Mouse (Mus musculus): ENCODE results near the gene Rps9. TPM values are rescaled to one million over a fixed set of nuclear protein-coding genes. Genes with fewer than 3 reads are reported as not detected.
A peak's percentile ranks its signal among the peaks of the same experiment; 100 is the strongest.

Gene Rps9
- total RNA-seq (2014; rRNA removed) (1,013 and 1,830 TPM in 2 replicates), polyA plus RNA-seq (2015; fragmentation: Nextera tagmentation; extraction: Ambion mirVana) (807 and 937 TPM in 2 replicates)

- Histone ChIP-seq H3K27ac (ENCODE audit: low read depth, low read length) (peak within 1 kb of the TSS; percentile 95), H3K4me1 (ENCODE audit: insufficient read depth) (peaks cover 16% of the 10 kb centered on the region), H3K9ac (peak within 1 kb of the TSS; percentile 72), H3K36me3 (ENCODE audit: insufficient read depth) (peaks cover 39% of the 10 kb centered on the region), H3K27me3 (ENCODE audit: insufficient read depth, low read length) (no peaks in the 10 kb centered on the region), H3K4me3 (ENCODE audit: low read depth, low read length) (peak within 1 kb of the TSS; percentile 64), H3K4me2 (ENCODE audit: low read depth) (peak within 1 kb of the TSS; percentile 70), H3K9me3 (ENCODE audit: low read length) (no peaks in the 10 kb centered on the region)
- whole genome bisulfite sequencing, result 3% methylated on average over 42 of the region's 42 CpGs
- peak; percentile 49; the same call in 1 of the 2 replicates for TF ChIP-seq CTCF (IDR thresholded peaks at IDR 0.05; ENCODE audit: low read depth)
- DNase-seq (peak; percentile 99), ATAC-seq (peak; percentile 96)
Measured at GRCm38 (mm10) chr7:3703879-3704441, at the start of gene Rps9. Rps9 (plus strand) TSS chr7:3703993.

GRCm38 (mm10) chr7:3656966-3657365, 46.8 kb upstream of the Rps9 start:
- WGBS, result 87% methylated on average over 4 of the region's 4 CpGs
- ATAC-seq, result no peak
- no peak for TF ChIP-seq CTCF (IDR thresholded peaks at IDR 0.05; ENCODE audit: low read depth)

GRCm38 (mm10) chr7:3658578-3658977, 45.2 kb upstream of the Rps9 start:
- H3K27ac ChIP-seq (ENCODE audit: low read depth, low read length), result no peak overlapping the region
- no peak overlapping the region for H3K9ac ChIP-seq
- DNase-seq, result no peak
- H3K4me3 ChIP-seq (ENCODE audit: low read depth, low read length), result no peak overlapping the region
- no peaks in the 10 kb centered on the region for H3K27me3 ChIP-seq (ENCODE audit: insufficient read depth, low read length)
- no peak overlapping the region for H3K4me2 ChIP-seq (ENCODE audit: low read depth)
- ATAC-seq, result no peak
- WGBS, result 94% methylated on average over 14 of the region's 14 CpGs
- H3K36me3 ChIP-seq (ENCODE audit: insufficient read depth), result peaks cover 93% of the 10 kb centered on the region
- TF ChIP-seq CTCF (IDR thresholded peaks at IDR 0.05; ENCODE audit: low read depth), result no peak
- no peaks in the 10 kb centered on the region for H3K9me3 ChIP-seq (ENCODE audit: low read length)
- no peaks in the 10 kb centered on the region for H3K4me1 ChIP-seq (ENCODE audit: insufficient read depth)

More at GRCm38 (mm10) chr7:3656966-3657365, 46.8 kb upstream of the Rps9 start:
- no peak for DNase-seq
- Histone ChIP-seq H3K4me1 (ENCODE audit: insufficient read depth) (no peaks in the 10 kb centered on the region), H3K9ac (no peak overlapping the region), H3K27ac (ENCODE audit: low read depth, low read length) (no peak overlapping the region), H3K4me2 (ENCODE audit: low read depth) (no peak overlapping the region), H3K4me3 (ENCODE audit: low read depth, low read length) (no peak overlapping the region), H3K27me3 (ENCODE audit: insufficient read depth, low read length) (no peaks in the 10 kb centered on the region), H3K9me3 (ENCODE audit: low read length) (no peaks in the 10 kb centered on the region), H3K36me3 (ENCODE audit: insufficient read depth) (peaks cover 97% of the 10 kb centered on the region)

- Histone ChIP-seq H3K9me3 (ENCODE audit: low read length) (no peaks in the 10 kb centered on the region), H3K4me2 (ENCODE audit: low read depth) (peak overlapping the region; percentile 83)
- no peak for DNase-seq
Measured at GRCm38 (mm10) chr7:3664524-3665214, 39.1 kb upstream of the Rps9 start.

GRCm38 (mm10) chr7:3665215-3666114, 38.3 kb upstream of the Rps9 start, which contains the start of gene Leng1:
Leng1 (minus strand) TSS chr7:3665840.
- H3K4me3 ChIP-seq (ENCODE audit: low read depth, low read length), result peak within 1 kb of the TSS; percentile 61
- no peaks in the 10 kb centered on the region for H3K9me3 ChIP-seq (ENCODE audit: low read length)
- 5% methylated on average over 45 of the region's 45 CpGs for WGBS
- H3K4me1 ChIP-seq (ENCODE audit: insufficient read depth), result peaks cover 8% of the 10 kb centered on the region; the same call in 1 of the 2 replicates
- peak; percentile 98 for DNase-seq
- no peak for TF ChIP-seq CTCF (IDR thresholded peaks at IDR 0.05; ENCODE audit: low read depth)
- peak within 1 kb of the TSS; percentile 80 for H3K27ac ChIP-seq (ENCODE audit: low read depth, low read length)
- H3K27me3 ChIP-seq (ENCODE audit: insufficient read depth, low read length), result no peaks in the 10 kb centered on the region
- H3K4me2 ChIP-seq (ENCODE audit: low read depth), result peak within 1 kb of the TSS; percentile 83
- peaks cover 24% of the 10 kb centered on the region for H3K36me3 ChIP-seq (ENCODE audit: insufficient read depth)
- ATAC-seq, result peak; percentile 99
- peak within 1 kb of the TSS; percentile 56 for H3K9ac ChIP-seq

More at GRCm38 (mm10) chr7:3664524-3665214, 39.1 kb upstream of the Rps9 start:
- 21% methylated on average over 15 of the region's 15 CpGs for WGBS
- Histone ChIP-seq H3K4me1 (ENCODE audit: insufficient read depth) (peaks cover 8% of the 10 kb centered on the region; the same call in 1 of the 2 replicates), H3K36me3 (ENCODE audit: insufficient read depth) (peaks cover 32% of the 10 kb centered on the region), H3K27me3 (ENCODE audit: insufficient read depth, low read length) (no peaks in the 10 kb centered on the region), H3K4me3 (ENCODE audit: low read depth, low read length) (peak overlapping the region; percentile 61), H3K9ac (peak overlapping the region; percentile 56), H3K27ac (ENCODE audit: low read depth, low read length) (peak overlapping the region; percentile 70)
- TF ChIP-seq CTCF (IDR thresholded peaks at IDR 0.05; ENCODE audit: low read depth), result no peak
- peak; percentile 8 for ATAC-seq

GRCm38 (mm10) chr7:3666921-3667391, 36.8 kb upstream of the Rps9 start:
- Histone ChIP-seq H3K4me3 (ENCODE audit: low read depth, low read length) (no peak overlapping the region), H3K9ac (no peak overlapping the region), H3K36me3 (ENCODE audit: insufficient read depth) (peaks cover 12% of the 10 kb centered on the region; the same call in 1 of the 2 replicates), H3K27me3 (ENCODE audit: insufficient read depth, low read length) (no peaks in the 10 kb centered on the region), H3K4me1 (ENCODE audit: insufficient read depth) (peaks cover 8% of the 10 kb centered on the region; the same call in 1 of the 2 replicates), H3K4me2 (ENCODE audit: low read depth) (no peak overlapping the region), H3K9me3 (ENCODE audit: low read length) (no peaks in the 10 kb centered on the region), H3K27ac (ENCODE audit: low read depth, low read length) (no peak overlapping the region)
- WGBS, result 24% methylated on average over 14 of the region's 14 CpGs
- ATAC-seq, result no peak
- no peak for DNase-seq
- peak; percentile 22; the same call in 1 of the 2 replicates for TF ChIP-seq CTCF (IDR thresholded peaks at IDR 0.05; ENCODE audit: low read depth)
